Mouse (Mus musculus): Measurements from ENCODE around the gene Rnft1. TPM values are rescaled to one million over a fixed set of nuclear protein-coding genes. Genes with fewer than 3 reads are reported as not detected.
"Not testable (repeated sequence)": the region's sequence is repeated elsewhere in the genome, so short reads cannot be mapped to it uniquely, and the experiment has no call there.

Gene Rnft1
- total and polyA plus RNA-seq, 2 experiments from 2014 or later, result 5.7 to 16.3 TPM

DNA sequence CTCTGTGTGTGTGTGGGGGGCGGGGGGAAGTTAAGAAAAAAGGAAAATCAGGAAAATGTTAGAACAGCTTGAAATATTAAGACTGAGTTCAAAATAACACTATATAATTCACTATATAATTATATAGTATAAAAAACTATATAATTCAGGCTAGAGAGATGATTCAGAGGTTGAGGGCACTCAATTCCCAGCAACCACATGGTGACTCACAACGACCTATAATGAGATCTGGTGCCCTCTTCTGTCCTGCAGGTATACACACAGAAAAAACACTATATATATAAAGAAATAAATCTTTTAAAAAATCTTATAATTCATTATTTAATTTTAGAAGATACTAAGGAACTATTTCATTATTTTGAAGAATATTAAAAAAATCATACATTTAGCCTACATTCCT, 23.5 kb downstream of the Rnft1 start:
- no peak for TF ChIP-seq CTCF (IDR thresholded peaks at IDR 0.05; ENCODE audit: low read depth)
- H3K4me2 ChIP-seq (ENCODE audit: low read depth, low read length), result no peak overlapping the region

DNA sequence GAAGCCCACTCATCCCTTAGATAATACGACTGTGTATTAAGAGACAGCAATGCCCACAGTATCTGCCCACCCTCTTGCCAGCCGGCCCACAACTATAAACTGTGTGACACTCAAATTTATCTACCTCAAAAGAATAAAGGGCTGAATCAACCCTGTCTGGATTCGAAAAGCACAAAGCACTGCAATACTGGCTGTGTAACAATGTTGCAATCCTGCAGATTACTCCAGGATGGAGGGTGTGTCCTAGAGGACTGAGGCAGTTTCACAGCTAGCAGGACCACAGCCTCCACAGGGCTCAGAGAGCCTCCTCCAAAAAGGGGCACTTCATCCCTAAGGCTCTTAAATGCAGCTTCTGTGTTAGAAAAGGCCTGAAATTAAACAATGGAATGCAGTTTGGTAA, 32.2 kb downstream of the Rnft1 start:
- H3K9ac ChIP-seq (replicated peaks; ENCODE audit: low read length), result no peak overlapping the region
- ATAC-seq (no peak), DNase-seq (ENCODE audit: low spot score) (no peak)
- H3K4me2 ChIP-seq (ENCODE audit: low read depth, low read length), result no peak overlapping the region
- TF ChIP-seq CTCF (IDR thresholded peaks at IDR 0.05; ENCODE audit: low read depth), result no peak
- no peaks in the 10 kb centered on the region for H3K9me3 ChIP-seq (ENCODE audit: low read length)
- H3K4me3 ChIP-seq (ENCODE audit: low read length), result no peak overlapping the region
- WGBS, result 87% methylated on average over 3 of the region's 3 CpGs
- peaks cover 59% of the 10 kb centered on the region for H3K36me3 ChIP-seq (ENCODE audit: insufficient read depth, low read length)
- no peaks in the 10 kb centered on the region for H3K27me3 ChIP-seq (ENCODE audit: insufficient read depth, low read length)
- H3K4me1 ChIP-seq (ENCODE audit: insufficient read depth, low read length), result no peaks in the 10 kb centered on the region
- H3K27ac ChIP-seq, result no peak overlapping the region

More for the DNA sequence above, 23.5 kb downstream of the Rnft1 start:
- no peak overlapping the region for H3K9ac ChIP-seq (replicated peaks; ENCODE audit: low read length)
- H3K36me3 ChIP-seq (ENCODE audit: insufficient read depth, low read length), result peaks cover 53% of the 10 kb centered on the region
- H3K4me1 ChIP-seq (ENCODE audit: insufficient read depth, low read length), result no peaks in the 10 kb centered on the region
- DNase-seq (ENCODE audit: low spot score) (no peak), ATAC-seq (no peak)
- WGBS, result 91% methylated on average over 2 of the region's 2 CpGs
- H3K4me3 ChIP-seq (ENCODE audit: low read length), result no peak overlapping the region
- no peak overlapping the region for H3K27ac ChIP-seq
- no peaks in the 10 kb centered on the region for H3K9me3 ChIP-seq (ENCODE audit: low read length)
- no peaks in the 10 kb centered on the region for H3K27me3 ChIP-seq (ENCODE audit: insufficient read depth, low read length)

DNA sequence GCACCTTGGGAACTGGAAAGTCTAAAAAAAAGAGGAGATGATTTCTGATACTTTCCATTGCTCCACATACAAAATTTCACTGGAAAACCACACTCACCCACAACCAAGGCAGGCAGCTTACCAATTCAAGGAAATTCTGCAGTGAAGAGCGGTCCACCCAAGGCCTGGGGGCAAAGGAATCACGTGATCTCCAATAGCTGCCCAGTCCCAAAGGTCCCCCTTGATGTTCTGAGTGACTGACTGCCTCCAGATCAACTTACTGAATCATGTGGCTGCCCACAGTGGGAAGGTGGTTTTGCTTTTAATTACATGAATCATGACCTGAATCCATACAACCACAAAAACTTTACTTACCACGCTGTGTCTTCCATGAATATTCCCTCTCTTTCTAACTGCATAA, 32.8 kb downstream of the Rnft1 start:
- no peak overlapping the region for H3K27ac ChIP-seq
- TF ChIP-seq CTCF (IDR thresholded peaks at IDR 0.05; ENCODE audit: low read depth), result no peak
- H3K4me3 ChIP-seq (ENCODE audit: low read length), result no peak overlapping the region
- no peak overlapping the region for H3K4me2 ChIP-seq (ENCODE audit: low read depth, low read length)
- no peaks in the 10 kb centered on the region for H3K9me3 ChIP-seq (ENCODE audit: low read length)
- WGBS, result 87% methylated on average over 3 of the region's 3 CpGs
- peaks cover 63% of the 10 kb centered on the region for H3K36me3 ChIP-seq (ENCODE audit: insufficient read depth, low read length)
- no peaks in the 10 kb centered on the region for H3K27me3 ChIP-seq (ENCODE audit: insufficient read depth, low read length)
- no peak for DNase-seq (ENCODE audit: low spot score)
- no peaks in the 10 kb centered on the region for H3K4me1 ChIP-seq (ENCODE audit: insufficient read depth, low read length)
- H3K9ac ChIP-seq (replicated peaks; ENCODE audit: low read length), result no peak overlapping the region
- no peak for ATAC-seq

DNA sequence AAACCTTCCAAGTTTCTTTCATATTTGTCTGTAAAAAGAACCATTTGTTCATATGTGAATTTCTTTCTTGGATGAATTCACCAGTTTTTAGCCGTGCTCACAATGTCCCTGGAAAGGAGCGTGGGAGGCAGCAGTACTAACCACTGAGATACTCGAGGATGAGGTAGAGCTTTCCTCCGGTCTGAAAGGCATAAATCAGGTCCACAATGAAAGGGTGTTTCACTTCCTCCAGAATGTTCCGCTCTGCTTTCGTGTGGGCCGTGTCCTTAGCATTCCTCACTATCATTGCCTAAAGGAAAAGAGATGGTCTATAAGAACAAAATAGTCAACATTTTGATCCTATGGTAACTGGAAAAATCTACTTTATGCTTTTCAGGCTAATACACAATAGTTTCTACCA, 35.3 kb downstream of the Rnft1 start:
- no peak for TF ChIP-seq CTCF (IDR thresholded peaks at IDR 0.05; ENCODE audit: low read depth)
- ATAC-seq (no peak), DNase-seq (ENCODE audit: low spot score) (no peak)
- H3K9ac ChIP-seq (replicated peaks; ENCODE audit: low read length), result no peak overlapping the region
- H3K9me3 ChIP-seq (ENCODE audit: low read length), result no peaks in the 10 kb centered on the region
- peaks cover 68% of the 10 kb centered on the region for H3K36me3 ChIP-seq (ENCODE audit: insufficient read depth, low read length)
- no peaks in the 10 kb centered on the region for H3K4me1 ChIP-seq (ENCODE audit: insufficient read depth, low read length)
- H3K27ac ChIP-seq, result no peak overlapping the region
- 91% methylated on average over 7 of the region's 7 CpGs for WGBS
- H3K4me2 ChIP-seq (ENCODE audit: low read depth, low read length), result no peak overlapping the region
- H3K4me3 ChIP-seq (ENCODE audit: low read length), result no peak overlapping the region
- H3K27me3 ChIP-seq (ENCODE audit: insufficient read depth, low read length), result no peaks in the 10 kb centered on the region

DNA sequence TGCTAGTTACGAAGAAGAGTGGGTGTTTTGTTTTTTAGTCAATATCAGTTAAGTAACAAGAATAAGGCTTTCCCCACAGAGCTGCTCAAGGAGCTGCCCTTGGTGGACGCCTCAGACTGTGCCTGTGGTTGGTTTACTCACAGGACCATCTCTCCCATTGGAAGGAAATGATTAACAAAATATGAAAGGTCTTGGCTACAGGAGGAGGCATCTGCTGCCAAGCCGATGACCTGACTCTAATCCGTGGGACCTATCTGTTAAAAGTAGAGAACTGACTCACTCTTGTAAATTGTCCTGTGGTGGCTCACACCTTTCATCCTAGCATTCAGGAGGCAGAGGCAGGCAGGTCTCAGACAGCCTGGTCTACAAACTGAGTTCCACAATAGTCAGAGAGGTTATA, 43.1 kb downstream of the Rnft1 start:
- Histone ChIP-seq H3K9ac (replicated peaks; ENCODE audit: low read length) (no peak overlapping the region), H3K27ac (no peak overlapping the region), H3K9me3 (ENCODE audit: low read length) (no peaks in the 10 kb centered on the region), H3K36me3 (ENCODE audit: insufficient read depth, low read length) (peaks cover 38% of the 10 kb centered on the region), H3K4me2 (ENCODE audit: low read depth, low read length) (no peak overlapping the region), H3K4me3 (ENCODE audit: low read length) (no peak overlapping the region), H3K4me1 (ENCODE audit: insufficient read depth, low read length) (no peaks in the 10 kb centered on the region), H3K27me3 (ENCODE audit: insufficient read depth, low read length) (no peaks in the 10 kb centered on the region)
- no peak for DNase-seq (ENCODE audit: low spot score)
- 96% methylated on average over 4 of the region's 4 CpGs for WGBS
- no peak for TF ChIP-seq CTCF (IDR thresholded peaks at IDR 0.05; ENCODE audit: low read depth)
- ATAC-seq, result no peak

DNA sequence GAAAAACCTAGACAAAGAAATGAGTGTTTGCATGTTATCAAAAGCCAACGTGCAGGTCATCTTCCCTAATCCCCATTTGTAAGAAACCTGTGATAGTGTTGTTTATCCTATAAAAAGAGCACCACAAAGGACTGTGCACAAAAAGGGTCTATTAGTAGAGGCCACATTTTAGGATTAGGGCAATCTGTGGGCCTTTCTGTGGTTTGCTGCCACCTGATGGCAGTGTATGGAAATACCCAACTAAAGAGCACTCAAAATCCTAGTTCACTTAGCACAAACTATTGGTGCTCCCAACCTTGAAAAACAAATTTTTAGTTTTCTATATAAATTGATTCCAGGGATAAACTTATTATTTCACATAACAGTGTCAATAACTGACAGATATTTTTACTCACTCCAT, 48.4 kb downstream of the Rnft1 start:
- H3K36me3 ChIP-seq (ENCODE audit: insufficient read depth, low read length), result 0 out of 2 replicates have a peak, but pooled peaks cover 11% of the 10 kb centered on the region
- H3K4me2 ChIP-seq (ENCODE audit: low read depth, low read length), result no peak overlapping the region
- WGBS, result 83% methylated on average over 1 of the region's 1 CpGs
- H3K4me1 ChIP-seq (ENCODE audit: insufficient read depth, low read length), result no peaks in the 10 kb centered on the region
- DNase-seq (ENCODE audit: low spot score) (peak; percentile 34), ATAC-seq (no peak)
- no peak overlapping the region for H3K4me3 ChIP-seq (ENCODE audit: low read length)
- H3K9ac ChIP-seq (replicated peaks; ENCODE audit: low read length), result no peak overlapping the region
- no peaks in the 10 kb centered on the region for H3K27me3 ChIP-seq (ENCODE audit: insufficient read depth, low read length)
- H3K9me3 ChIP-seq (ENCODE audit: low read length), result no peaks in the 10 kb centered on the region
- TF ChIP-seq CTCF (IDR thresholded peaks at IDR 0.05; ENCODE audit: low read depth), result peak; percentile 55
- no peak overlapping the region for H3K27ac ChIP-seq

DNA sequence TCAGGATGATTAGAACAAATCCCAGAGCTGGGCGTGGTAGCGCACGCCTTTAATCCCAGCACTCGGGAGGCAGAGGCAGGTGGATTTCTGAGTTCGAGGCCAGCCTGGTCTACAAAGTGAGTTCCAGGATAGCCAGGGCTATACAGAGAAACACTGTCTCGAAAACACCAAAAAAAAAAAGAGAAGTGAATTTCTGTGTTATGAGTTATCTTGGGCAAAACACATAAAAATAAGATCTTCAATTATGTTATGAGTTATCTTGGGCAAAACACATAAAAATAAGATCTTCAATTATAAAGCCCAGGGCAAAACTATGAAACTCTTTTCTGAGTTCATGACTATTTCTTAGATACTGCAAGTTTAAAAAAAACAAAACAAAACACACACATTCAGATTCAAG, 48.8 kb downstream of the Rnft1 start:
- H3K27me3 ChIP-seq (ENCODE audit: insufficient read depth, low read length); H3K9me3 ChIP-seq (ENCODE audit: low read length); H3K4me1 ChIP-seq (ENCODE audit: insufficient read depth, low read length); H3K4me3 ChIP-seq (ENCODE audit: low read length); ATAC-seq; H3K27ac ChIP-seq; H3K9ac ChIP-seq (replicated peaks; ENCODE audit: low read length); DNase-seq (ENCODE audit: low spot score); H3K4me2 ChIP-seq (ENCODE audit: low read depth, low read length): not testable (repeated sequence)
- H3K36me3 ChIP-seq (ENCODE audit: insufficient read depth, low read length), result 0 out of 2 replicates have a peak, but pooled peaks cover 11% of the 10 kb centered on the region
- 95% methylated on average over 6 of the region's 6 CpGs for WGBS

Data from hindbrain, postnatal 0 days (tissue).